Mouse (Mus musculus) forebrain, postnatal 0 days (tissue): ENCODE data around the gene Ubac2. TPM values are rescaled to one million over a fixed set of nuclear protein-coding genes. Genes with fewer than 3 reads are reported as not detected.

Experiments
- ATAC-seq: fragments of 200-750 bp; cut with Nextera tagmentation; 2 replicates; pipeline ENCODE4 v1.8.0; 2017; ENCODE audit warnings: mild to moderate bottlenecking, moderate library complexity
- DNase-seq: peaks from one replicate; pipeline ENCODE4 v3.0.0-alpha.2; 2015
- H3K27ac ChIP-seq: fragments of 300-500 bp; sonication (generic); 2 replicates; pipeline ENCODE4 v1.5.1; 2014; ENCODE audit warnings: low read depth, mild to moderate bottlenecking, antibody characterized with exemption, low read length, moderate library complexity, mixed read lengths
- H3K27me3 ChIP-seq: fragments of 300-500 bp; sonication (generic); 2 replicates; pipeline ENCODE4 v1.6.1; 2014; ENCODE audit warnings: mild to moderate bottlenecking, low read length, mixed read lengths; ENCODE audit not compliant: insufficient read depth
- H3K36me3 ChIP-seq: fragments of 300-500 bp; sonication (generic); 2 replicates; pipeline ENCODE4 v1.6.1; 2014; ENCODE audit warnings: mild to moderate bottlenecking, moderate library complexity; ENCODE audit not compliant: insufficient read depth
- H3K4me1 ChIP-seq: fragments of 300-500 bp; sonication (generic); 2 replicates; pipeline ENCODE4 v1.6.1; 2014; ENCODE audit warnings: antibody characterized with exemption; ENCODE audit not compliant: insufficient read depth
- H3K4me2 ChIP-seq: fragments of 300-500 bp; sonication (generic); 2 replicates; pipeline ENCODE4 v1.6.1; 2014; ENCODE audit warnings: low read depth, mild to moderate bottlenecking, moderate library complexity
- H3K4me3 ChIP-seq: fragments of 300-500 bp; sonication (generic); 2 replicates; pipeline ENCODE4 v1.5.1; 2014; ENCODE audit warnings: low read depth, low read length, mixed read lengths
- H3K9ac ChIP-seq: fragments of 300-500 bp; sonication (generic); 2 replicates; pipeline ENCODE4 v1.6.1; 2014; ENCODE audit warnings: mild to moderate bottlenecking
- H3K9me3 ChIP-seq: fragments of 300-500 bp; sonication (generic); 2 replicates; pipeline ENCODE4 v1.6.1; 2016; ENCODE audit warnings: low read length
- CTCF ChIP-seq: sonication (generic); IDR thresholded peaks from 2 replicates; pipeline ENCODE4 v1.5.1; 2016; ENCODE audit warnings: antibody characterized with exemption, control low read depth, low read depth
- WGBS: fragments of 180-500 bp; shearing (Covaris S2); extraction: QIAGEN DNeasy Blood & Tissue Kit; methylation state at CpG from one replicate; pipeline ENCODE4 v1.1.7; 2014; 5-methylcytosine and 5-hydroxymethylcytosine counted together
- polyA plus RNA-seq: library from polyadenylated mRNA; unstranded; fragments of >200 nt; fragmentation: Nextera tagmentation; extraction: Ambion mirVana; gene quantifications from 2 replicates; pipeline ENCODE4 v1.2.1, GENCODE M21; 2015
- total RNA-seq: library from RNA; depleted of rRNA; stranded (reverse); fragments of >200 nt; gene quantifications from 2 replicates; pipeline ENCODE4 v1.2.3, GENCODE M21; 2014

The Ubac2 gene
- total and polyA plus RNA-seq, 2 experiments from 2014 or later, result 41.9 to 52.6 TPM

- no peak overlapping the region for H3K9ac ChIP-seq
- no peak overlapping the region for H3K27ac ChIP-seq
- no peaks in the 10 kb centered on the region for H3K36me3 ChIP-seq
- ATAC-seq (no peak), DNase-seq (no peak)
- H3K4me3 ChIP-seq, result no peak overlapping the region
- H3K4me2 ChIP-seq, result no peak overlapping the region
- H3K9me3 ChIP-seq, result no peaks in the 10 kb centered on the region
- no peak for TF ChIP-seq CTCF
- H3K4me1 ChIP-seq, result no peaks in the 10 kb centered on the region
- H3K27me3 ChIP-seq, result no peaks in the 10 kb centered on the region
- 90% methylated on average over 4 of the region's 4 CpGs for WGBS
Measured at GRCm38 (mm10) chr14:121965461-121965860, 87.0 kb downstream of the Ubac2 start.

GRCm38 (mm10) chr14:121967095-121967494 is 88.7 kb downstream of the Ubac2 start:
- no peak overlapping the region for H3K27ac ChIP-seq
- DNase-seq (no peak), ATAC-seq (no peak)
- H3K36me3 ChIP-seq, result no peaks in the 10 kb centered on the region
- no peak overlapping the region for H3K4me3 ChIP-seq
- WGBS, result 90% methylated on average over 4 of the region's 4 CpGs
- no peaks in the 10 kb centered on the region for H3K9me3 ChIP-seq
- no peak overlapping the region for H3K9ac ChIP-seq
- no peak overlapping the region for H3K4me2 ChIP-seq
- H3K4me1 ChIP-seq, result no peaks in the 10 kb centered on the region
- no peak for TF ChIP-seq CTCF
- no peaks in the 10 kb centered on the region for H3K27me3 ChIP-seq

GRCm38 (mm10) chr14:121970402-121970801 is 92.0 kb downstream of the Ubac2 start:
- H3K9me3 ChIP-seq, result no peaks in the 10 kb centered on the region
- H3K36me3 ChIP-seq, result no peaks in the 10 kb centered on the region
- no peak overlapping the region for H3K4me3 ChIP-seq
- no peak overlapping the region for H3K4me2 ChIP-seq
- H3K27me3 ChIP-seq, result no peaks in the 10 kb centered on the region
- WGBS, result 100% methylated on average over 1 of the region's 1 CpGs
- no peak for TF ChIP-seq CTCF
- no peaks in the 10 kb centered on the region for H3K4me1 ChIP-seq
- no peak overlapping the region for H3K27ac ChIP-seq
- DNase-seq, result no peak
- ATAC-seq, result no peak
- H3K9ac ChIP-seq, result no peak overlapping the region

GRCm38 (mm10) chr14:121973114-121973513 is 94.7 kb downstream of the Ubac2 start:
- Histone ChIP-seq H3K4me3 (no peak overlapping the region), H3K9ac (no peak overlapping the region), H3K27me3 (no peaks in the 10 kb centered on the region), H3K4me1 (no peaks in the 10 kb centered on the region), H3K27ac (no peak overlapping the region), H3K4me2 (no peak overlapping the region), H3K9me3 (no peaks in the 10 kb centered on the region), H3K36me3 (no peaks in the 10 kb centered on the region)
- WGBS, result 97% methylated on average over 10 of the region's 10 CpGs
- no peak for DNase-seq
- no peak for ATAC-seq
- TF ChIP-seq CTCF, result no peak

- Histone ChIP-seq H3K4me2 (no peak overlapping the region), H3K4me1 (no peaks in the 10 kb centered on the region), H3K9me3 (no peaks in the 10 kb centered on the region), H3K4me3 (no peak overlapping the region), H3K27ac (no peak overlapping the region), H3K9ac (no peak overlapping the region), H3K36me3 (no peaks in the 10 kb centered on the region), H3K27me3 (no peaks in the 10 kb centered on the region)
- DNase-seq (no peak), ATAC-seq (no peak)
- WGBS, result 85% methylated on average over 1 of the region's 1 CpGs
- no peak for TF ChIP-seq CTCF
Measured at GRCm38 (mm10) chr14:121981531-121981930, 103.1 kb downstream of the Ubac2 start.

- Histone ChIP-seq H3K27ac (no peak overlapping the region), H3K9me3 (no peaks in the 10 kb centered on the region), H3K27me3 (no peaks in the 10 kb centered on the region), H3K4me3 (no peak overlapping the region), H3K4me1 (no peaks in the 10 kb centered on the region), H3K36me3 (no peaks in the 10 kb centered on the region), H3K4me2 (no peak overlapping the region), H3K9ac (no peak overlapping the region)
- DNase-seq (no peak), ATAC-seq (no peak)
- no peak for TF ChIP-seq CTCF
- 79% methylated on average over 8 of the region's 8 CpGs for WGBS
Measured at GRCm38 (mm10) chr14:121983009-121983933, 104.9 kb downstream of the Ubac2 start.

GRCm38 (mm10) chr14:121985477-121985876 is 107.1 kb downstream of the Ubac2 start:
- Histone ChIP-seq H3K36me3 (no peaks in the 10 kb centered on the region), H3K4me2 (no peak overlapping the region), H3K27ac (no peak overlapping the region), H3K4me3 (no peak overlapping the region), H3K4me1 (no peaks in the 10 kb centered on the region), H3K9ac (no peak overlapping the region), H3K9me3 (no peaks in the 10 kb centered on the region), H3K27me3 (no peaks in the 10 kb centered on the region)
- 89% methylated on average over 3 of the region's 3 CpGs for WGBS
- ATAC-seq, result no peak
- no peak for TF ChIP-seq CTCF
- no peak for DNase-seq
